Mouse (Mus musculus) B cell, adult 2 months (primary cell): Measurements from ENCODE around the gene Ppp5c.
"Not testable (repeated sequence)": the region's sequence is repeated elsewhere in the genome, so short reads cannot be mapped to it uniquely, and the experiment has no call there.

ENCODE experiments used
- DNase-seq, 2 experiments: peaks; one replicate each; pipeline ENCODE4 v3.0.0; 2022

Ppp5c gene

GRCm38 (mm10) chr7:17027588-17028343 is at the start of gene Ppp5c:
Gene Ppp5c (minus strand): TSS chr7:17027924.
- DNase-seq = peak; percentile 74 to 79

- no peak for DNase-seq
Observed at GRCm38 (mm10) chr7:17076542-17076941, 48.8 kb upstream of the Ppp5c start.

DNA sequence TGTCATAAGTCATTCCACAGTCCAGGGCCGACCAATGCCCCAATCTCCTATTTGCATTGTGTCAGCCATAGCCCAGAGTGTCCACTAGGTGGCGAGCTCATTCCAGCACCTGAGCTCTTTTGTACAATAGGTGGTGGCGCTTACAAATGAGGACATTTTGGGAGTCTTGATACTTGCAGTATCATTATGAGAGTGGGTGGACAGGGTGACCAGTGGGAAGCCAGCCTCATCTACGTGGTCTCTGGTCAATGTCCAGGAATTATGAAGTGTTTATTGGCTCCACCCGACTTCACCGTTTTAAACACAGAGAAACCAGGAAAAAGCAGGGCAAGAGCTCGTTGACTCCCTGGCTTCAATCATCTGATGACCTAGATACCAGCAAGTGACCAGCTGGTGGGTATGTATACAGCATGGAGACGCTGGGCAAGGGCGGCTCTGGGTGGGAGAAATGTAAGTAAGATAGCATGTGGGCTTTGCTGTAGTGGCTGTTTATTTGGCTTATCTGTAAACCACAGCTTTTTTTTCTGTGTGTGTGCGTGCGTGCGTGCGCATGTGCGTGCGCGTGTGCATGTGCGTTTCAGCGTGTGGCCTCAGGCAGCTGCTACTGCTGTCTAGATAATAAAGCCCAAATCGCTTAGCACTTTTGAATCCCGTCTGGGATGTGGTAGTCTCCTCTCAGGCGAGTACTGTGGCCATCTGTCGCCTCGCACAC is 46.3 kb upstream of the Ppp5c start, which contains the start of gene Psg16:
TSS of gene Psg16 (plus strand) at position 137 of the 712 bp plus-strand sequence.
- DNase-seq = peak; percentile 69 to 70

DNA sequence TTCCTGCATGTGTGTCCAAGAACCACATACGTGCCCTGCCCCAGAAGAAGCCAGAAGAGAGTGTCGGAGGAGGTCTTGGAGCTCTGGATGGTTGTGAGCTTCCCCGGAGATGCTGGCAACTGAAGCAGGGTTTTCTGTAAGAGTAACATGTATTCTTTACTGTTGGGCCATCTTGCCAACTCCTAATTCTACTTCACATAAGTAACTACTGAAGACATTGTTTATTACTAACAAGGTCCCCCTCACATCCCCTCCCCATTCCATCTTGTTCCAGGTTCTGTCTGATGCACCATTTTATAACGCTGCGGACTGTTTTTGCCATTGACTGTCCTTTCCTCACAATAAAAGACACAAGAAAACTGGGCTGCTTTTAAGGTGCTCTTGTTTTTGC is 45.8 kb upstream of the Ppp5c start:
- DNase-seq = no peak

- DNase-seq = not testable (repeated sequence)
Observed at GRCm38 (mm10) chr7:17067651-17068050, 39.9 kb upstream of the Ppp5c start.

DNA sequence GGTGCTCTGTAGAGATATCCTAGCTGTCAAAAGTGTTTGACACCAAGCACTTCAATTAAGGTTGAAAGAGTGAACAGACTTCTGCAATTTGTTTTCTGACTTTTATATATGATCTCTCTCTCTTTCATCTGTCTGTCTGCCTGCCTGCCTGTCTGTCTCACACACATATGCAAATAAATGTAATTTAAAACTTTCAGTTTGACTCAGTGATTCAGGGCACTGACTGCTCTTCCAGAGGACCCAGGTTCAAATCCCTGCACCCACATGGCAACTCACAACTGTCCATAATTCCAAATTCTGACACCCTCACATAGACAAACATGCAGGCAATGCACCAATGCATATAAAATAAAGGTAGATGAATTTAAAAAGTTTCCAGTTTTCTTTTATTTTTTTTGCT is 39.3 kb upstream of the Ppp5c start:
- DNase-seq = no peak

GRCm38 (mm10) chr7:17066412-17066811 is 38.7 kb upstream of the Ppp5c start:
- DNase-seq = peak; percentile 87

GRCm38 (mm10) chr7:17065620-17066019 is 37.9 kb upstream of the Ppp5c start:
- no peak for DNase-seq

DNA sequence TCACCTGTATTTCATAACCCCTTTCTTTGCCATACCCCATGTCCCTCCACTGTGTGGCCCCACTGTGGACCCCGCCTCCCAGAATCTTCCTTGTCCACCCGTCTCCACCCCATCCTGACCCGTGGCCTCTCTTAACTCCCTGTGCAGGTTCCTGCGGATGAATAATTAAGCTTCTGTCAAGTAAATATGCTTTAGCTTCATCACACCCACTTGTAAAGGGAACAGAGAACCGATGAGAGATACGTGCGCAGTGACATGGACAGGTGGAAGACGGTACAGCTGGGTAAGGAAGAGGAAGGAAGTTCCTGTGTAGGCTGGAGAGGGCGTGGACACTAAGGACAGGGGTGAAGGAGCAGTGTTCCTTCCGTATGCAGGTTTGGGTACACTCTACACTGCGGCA is 35.1 kb upstream of the Ppp5c start:
- DNase-seq = peak; percentile 47 to 56

DNA sequence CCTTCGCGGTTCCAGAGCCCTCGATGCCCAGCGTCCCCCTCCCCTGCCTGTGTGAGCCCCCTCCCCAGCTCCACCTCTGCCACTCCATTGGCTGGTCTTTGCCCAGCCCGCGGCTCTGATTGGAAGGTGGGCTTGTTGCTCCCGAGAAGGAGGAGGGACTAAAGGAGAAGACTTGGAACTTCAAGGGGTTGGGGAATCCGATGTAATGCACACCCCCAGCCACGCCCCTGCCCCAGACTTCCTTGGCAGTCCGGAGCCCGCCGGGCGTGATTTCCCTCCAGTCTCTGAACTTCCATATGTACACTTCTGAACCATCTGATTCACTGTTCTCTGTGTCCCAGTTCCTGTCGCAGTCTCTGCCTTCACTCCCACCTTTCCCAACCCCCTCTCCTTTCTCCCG is 34.7 kb upstream of the Ppp5c start, which contains the start of gene Hif3a:
TSS of gene Hif3a (minus strand) at position 39 of the 400 bp plus-strand sequence.
- DNase-seq = no peak

DNA sequence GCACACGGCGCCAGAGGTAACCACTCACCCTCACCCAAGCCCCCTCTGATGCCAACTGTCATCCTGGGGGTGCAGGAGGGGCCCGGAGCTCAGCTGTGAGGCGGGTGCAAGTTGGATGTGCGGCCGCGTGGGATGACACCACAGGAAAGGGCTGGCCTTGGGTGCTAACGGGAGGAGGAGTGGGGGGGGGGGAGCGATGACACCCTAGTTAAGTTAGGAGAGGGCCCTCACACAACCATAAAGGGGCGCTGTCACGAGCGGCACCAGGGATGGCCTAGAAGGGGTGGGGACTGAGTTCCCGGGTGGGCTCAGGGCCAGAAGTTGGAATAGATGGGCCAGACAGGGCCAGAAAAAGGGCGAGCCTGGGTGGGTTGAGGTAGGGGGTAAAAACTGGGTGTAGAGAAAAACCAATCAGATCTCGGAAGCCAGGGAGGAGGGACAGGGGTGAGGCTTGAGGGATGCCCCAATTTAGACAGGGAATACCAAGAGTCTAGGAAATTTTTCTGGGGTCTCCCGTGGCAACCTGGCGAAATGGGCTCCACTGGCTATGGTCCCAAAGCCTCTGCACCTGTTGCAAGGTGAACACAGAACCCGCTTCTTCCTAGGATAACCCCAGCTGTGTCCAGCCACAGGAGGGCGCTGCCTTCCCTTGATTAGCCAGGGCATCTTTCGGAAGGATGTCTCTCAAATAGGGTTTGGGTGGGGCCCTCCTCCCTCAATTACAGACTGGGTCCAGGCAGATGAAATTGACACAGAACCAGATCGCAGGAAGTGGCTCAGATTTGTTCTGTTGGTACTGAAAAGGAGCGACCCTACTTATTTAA is 33.3 kb upstream of the Ppp5c start:
- DNase-seq = no peak

GRCm38 (mm10) chr7:17060031-17060781 is 32.5 kb upstream of the Ppp5c start:
- DNase-seq = no peak

GRCm38 (mm10) chr7:17059463-17059844 is 31.7 kb upstream of the Ppp5c start:
- DNase-seq = peak in 1 of 2 experiments; percentile 30

DNA sequence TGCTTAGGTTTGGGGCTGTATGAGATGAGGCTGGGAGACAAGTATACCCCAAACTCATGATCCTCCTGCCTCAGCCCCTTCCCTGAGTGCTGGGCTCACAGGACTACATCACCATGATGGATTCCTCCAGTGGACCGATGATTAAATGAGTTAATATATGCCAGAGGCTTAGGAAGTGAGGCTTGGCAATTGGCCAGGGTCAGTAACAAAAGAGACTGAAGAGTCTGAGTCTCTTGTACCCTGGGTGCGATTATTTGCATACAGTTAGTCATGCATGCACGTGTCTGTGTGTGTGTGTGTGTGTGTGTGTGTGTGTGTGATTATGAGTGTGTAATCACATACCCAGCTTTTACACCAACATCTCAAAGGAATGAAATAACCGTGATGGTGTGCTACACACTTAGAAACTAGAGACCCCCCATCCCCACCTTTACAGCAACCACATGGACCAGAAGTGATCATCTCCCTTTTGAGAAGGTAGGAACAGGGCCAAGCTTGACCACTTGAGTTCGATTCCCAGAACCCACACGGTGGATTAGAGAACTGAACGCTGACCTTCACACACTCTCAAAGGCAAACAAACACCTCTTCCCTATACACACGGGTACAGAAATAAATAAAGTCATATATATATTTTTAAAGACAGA is 31.2 kb upstream of the Ppp5c start:
- DNase-seq = peak; percentile 73 to 77

GRCm38 (mm10) chr7:17058071-17058689 is 30.5 kb upstream of the Ppp5c start:
- DNase-seq = peak; percentile 77 to 78

- no peak for DNase-seq
Observed at GRCm38 (mm10) chr7:17056601-17057523, 29.1 kb upstream of the Ppp5c start.

DNA sequence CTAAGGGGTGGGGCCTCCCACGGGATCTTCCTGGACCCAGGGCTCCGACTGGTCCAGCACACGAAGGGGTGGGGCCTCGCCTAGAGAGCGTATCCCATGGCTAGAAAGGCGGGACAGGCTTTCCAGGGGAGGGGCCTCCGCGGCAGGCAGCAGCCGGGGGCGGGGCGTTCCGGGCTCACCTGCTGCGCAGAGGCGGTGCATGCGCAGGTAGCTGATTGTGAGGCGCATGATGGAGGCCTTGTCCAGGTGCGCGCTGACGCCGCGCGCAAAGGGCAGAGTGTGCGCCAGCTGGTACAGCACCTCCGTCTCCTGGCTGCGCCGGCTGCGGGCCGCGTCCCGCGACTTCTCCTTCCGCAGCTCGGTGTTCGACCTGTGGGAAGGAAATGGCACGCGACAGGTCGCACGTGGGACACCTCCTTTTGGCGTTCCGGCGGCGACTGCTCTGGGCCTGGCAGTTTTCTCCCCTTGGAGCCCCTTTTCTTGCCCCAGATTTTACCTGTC is 28.4 kb upstream of the Ppp5c start:
- peak; percentile 65 to 70 for DNase-seq

DNA sequence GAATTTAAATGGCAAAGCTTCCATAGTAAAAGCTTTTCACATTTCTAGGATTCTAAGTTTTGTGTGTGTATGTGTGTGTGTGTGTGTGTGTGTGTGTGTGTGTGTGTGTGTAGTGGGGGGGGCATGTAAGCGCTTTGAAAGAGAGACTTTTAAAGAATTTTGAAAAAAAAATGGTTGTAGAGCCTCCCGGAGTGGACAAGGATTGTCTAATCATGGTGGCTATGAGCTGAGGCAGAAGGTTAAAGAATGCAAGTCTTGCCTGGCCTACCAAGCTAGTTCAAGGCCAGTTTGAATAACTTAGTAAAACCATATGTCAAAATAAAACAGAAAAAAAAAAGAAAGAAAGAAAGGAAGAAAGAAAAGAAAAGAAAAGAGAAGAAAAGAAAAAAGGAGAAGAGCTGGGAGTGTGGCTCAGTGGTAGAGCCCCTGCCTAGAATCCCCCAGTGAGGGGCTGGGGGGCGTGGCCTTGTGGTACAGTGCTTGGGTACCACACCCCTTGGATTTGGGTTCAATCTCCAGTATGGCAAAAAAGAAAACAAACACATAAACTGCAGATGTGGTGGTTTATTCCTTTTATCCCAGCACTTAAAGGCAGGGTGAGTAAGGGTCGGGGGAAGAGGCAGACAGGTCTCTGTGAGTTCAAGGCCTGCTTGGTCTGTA is 27.7 kb upstream of the Ppp5c start:
- DNase-seq = no peak

DNA sequence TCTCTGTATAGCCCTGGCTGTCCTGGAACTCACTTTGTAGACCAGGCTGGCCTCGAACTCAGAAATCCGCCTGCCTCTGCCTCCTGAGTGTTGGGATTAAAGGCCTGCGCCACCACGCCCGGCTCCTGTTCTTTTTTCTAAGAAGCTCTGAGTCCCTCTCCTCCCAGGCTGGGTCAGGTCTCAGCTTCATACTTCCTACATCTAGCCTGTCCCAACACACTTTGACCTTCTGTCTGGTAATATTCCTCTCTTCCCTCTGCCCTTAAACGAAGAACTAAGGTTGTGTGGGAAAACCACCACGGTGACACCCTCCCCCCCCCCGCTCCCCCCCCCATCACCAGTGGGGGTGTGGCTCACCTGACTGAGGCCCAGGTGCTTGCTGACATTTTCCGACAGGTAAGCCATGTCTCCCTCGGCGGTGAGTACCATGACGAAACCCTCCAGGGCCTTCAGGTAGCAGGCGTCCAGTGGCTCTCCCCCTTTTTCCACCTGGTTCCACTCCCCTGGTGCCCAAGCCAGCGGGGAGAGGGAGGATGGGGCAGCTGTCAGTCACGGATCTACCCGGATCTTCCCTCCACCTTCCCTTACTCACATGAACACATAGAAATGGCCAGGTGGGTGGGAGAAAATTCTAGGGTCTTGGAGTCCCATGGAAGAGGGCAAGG is 26.7 kb upstream of the Ppp5c start:
- no peak for DNase-seq
